Mouse (Mus musculus) erythroblast, embryonic 14.5 days (primary cell): Measurements from ENCODE around the gene Smarcc1. TPM values are rescaled to one million over a fixed set of nuclear protein-coding genes. Genes with fewer than 3 reads are reported as not detected.

Experiments used
- H3K27me3 ChIP-seq: 2 replicates; pipeline ENCODE4 v1.6.1; 2012; ENCODE audit warnings: inconsistent platforms; ENCODE audit not compliant: control insufficient read depth
- H3K36me3 ChIP-seq: 2 replicates; pipeline ENCODE4 v1.6.1; 2012; ENCODE audit warnings: mild to moderate bottlenecking, inconsistent platforms; ENCODE audit not compliant: control insufficient read depth
- H3K4me1 ChIP-seq: 2 replicates; pipeline ENCODE4 v1.6.1; 2012; ENCODE audit warnings: inconsistent platforms; ENCODE audit not compliant: control insufficient read depth
- H3K4me3 ChIP-seq: replicated peaks from 2 replicates; pipeline ENCODE3; 2012; ENCODE audit warnings: moderate library complexity, mild to moderate bottlenecking, inconsistent platforms
- H3K9me3 ChIP-seq: 2 replicates; pipeline ENCODE4 v1.6.1; 2012; ENCODE audit warnings: low read length, inconsistent platforms, mixed read lengths; ENCODE audit not compliant: control insufficient read depth
- GATA1 ChIP-seq: IDR thresholded peaks from 2 replicates; pipeline ENCODE4 v1.6.1; 2012; ENCODE audit warnings: low read length, inconsistent platforms, mixed read lengths
- TAL1 ChIP-seq: IDR thresholded peaks from 3 replicates; pipeline ENCODE4 v1.6.1; 2012; ENCODE audit warnings: low read length, inconsistent platforms, mixed read lengths
- polyA plus RNA-seq: library from polyadenylated mRNA; stranded (reverse); fragments of >175 nt; gene quantifications from 2 replicates; pipeline ENCODE4 v1.2.3, GENCODE M21; 2012

Gene Smarcc1
- polyA plus RNA-seq, 1 experiment = 3.9 TPM

DNA sequence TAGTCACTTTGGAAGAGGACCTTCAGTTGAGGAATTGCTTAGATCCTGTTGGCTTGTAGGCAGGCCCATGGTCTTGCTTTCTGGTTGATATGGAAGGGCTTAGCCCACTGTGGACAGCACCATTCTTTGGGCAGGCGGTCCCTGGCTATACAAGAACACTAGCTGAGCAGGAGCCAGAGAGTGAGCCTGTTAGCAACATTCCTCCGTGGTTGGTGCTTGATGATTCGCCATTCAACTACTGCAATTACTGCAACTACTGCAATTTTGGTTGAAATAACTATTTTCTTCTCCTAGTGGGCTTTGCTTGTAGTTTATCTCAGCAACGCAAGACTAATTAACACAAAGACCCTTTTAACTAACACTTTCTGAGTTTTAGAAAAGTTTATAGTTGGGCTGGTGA lies 108.7 kb downstream of the Smarcc1 start:
- Histone ChIP-seq H3K27me3 (no peaks in the 10 kb centered on the region), H3K4me1 (no peaks in the 10 kb centered on the region), H3K36me3 (peaks cover 84% of the 10 kb centered on the region), H3K4me3 (no peak overlapping the region), H3K9me3 (no peaks in the 10 kb centered on the region)
- no peak for TF ChIP-seq TAL1
- TF ChIP-seq GATA1 = no peak

DNA sequence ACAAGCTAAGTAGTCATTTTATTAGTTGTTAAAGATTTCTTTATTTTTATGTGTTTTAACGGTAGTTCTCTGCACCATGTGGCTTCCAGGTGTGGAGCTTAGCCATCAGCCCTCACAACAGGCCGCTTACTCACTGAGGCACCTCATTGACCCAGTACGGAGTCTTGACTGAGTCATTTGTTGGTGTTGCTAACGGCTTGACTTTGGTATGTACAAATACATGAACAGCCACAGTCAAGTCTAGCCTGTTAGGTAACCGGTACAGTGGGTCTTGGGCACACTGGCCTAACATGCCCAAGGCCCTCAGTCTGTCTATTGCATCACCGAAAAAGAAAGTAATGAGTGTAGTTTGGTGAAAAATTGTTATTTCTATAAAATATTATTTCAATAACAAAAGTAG lies 111.2 kb downstream of the Smarcc1 start:
- Histone ChIP-seq H3K9me3 (no peaks in the 10 kb centered on the region), H3K4me1 (no peaks in the 10 kb centered on the region), H3K4me3 (no peak overlapping the region), H3K27me3 (no peaks in the 10 kb centered on the region), H3K36me3 (peaks cover 77% of the 10 kb centered on the region)
- TF ChIP-seq GATA1 = no peak

DNA sequence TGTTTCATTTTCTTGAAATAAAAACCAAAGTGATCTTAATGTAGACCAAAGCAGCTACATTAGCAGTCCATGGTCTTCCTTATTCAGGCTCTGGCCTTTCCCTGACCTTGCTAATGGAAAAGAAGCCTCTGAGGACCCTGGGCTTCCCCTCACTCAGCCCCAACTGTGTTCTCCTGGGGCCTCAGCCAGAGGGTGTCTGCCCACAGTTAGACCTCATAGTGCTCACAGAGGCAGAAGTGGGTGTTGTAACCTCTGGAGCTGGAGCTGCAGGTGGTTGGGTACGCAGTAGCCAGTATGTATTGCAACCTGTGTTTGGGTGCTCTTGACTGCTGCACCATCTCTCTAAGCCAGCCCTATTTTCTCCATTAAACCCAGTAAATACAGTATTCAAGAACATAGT lies 111.6 kb downstream of the Smarcc1 start:
- Histone ChIP-seq H3K4me1 (no peaks in the 10 kb centered on the region), H3K36me3 (peaks cover 76% of the 10 kb centered on the region), H3K9me3 (no peaks in the 10 kb centered on the region), H3K27me3 (no peaks in the 10 kb centered on the region), H3K4me3 (no peak overlapping the region)
- no peak for TF ChIP-seq GATA1
- TF ChIP-seq TAL1 = no peak

GRCm38 (mm10) chr9:110229566-110230248 lies 112.2 kb downstream of the Smarcc1 start:
- H3K4me1 ChIP-seq = peaks cover 3% of the 10 kb centered on the region
- no peaks in the 10 kb centered on the region for H3K9me3 ChIP-seq
- H3K4me3 ChIP-seq = no peak overlapping the region
- TF ChIP-seq TAL1 = no peak
- no peak for TF ChIP-seq GATA1
- H3K27me3 ChIP-seq = no peaks in the 10 kb centered on the region
- peaks cover 76% of the 10 kb centered on the region for H3K36me3 ChIP-seq

GRCm38 (mm10) chr9:110230395-110231071 lies 113.0 kb downstream of the Smarcc1 start:
- Histone ChIP-seq H3K4me3 (no peak overlapping the region), H3K9me3 (no peaks in the 10 kb centered on the region), H3K4me1 (peaks cover 7% of the 10 kb centered on the region), H3K27me3 (no peaks in the 10 kb centered on the region), H3K36me3 (peaks cover 80% of the 10 kb centered on the region)
- no peak for TF ChIP-seq TAL1
- no peak for TF ChIP-seq GATA1

DNA sequence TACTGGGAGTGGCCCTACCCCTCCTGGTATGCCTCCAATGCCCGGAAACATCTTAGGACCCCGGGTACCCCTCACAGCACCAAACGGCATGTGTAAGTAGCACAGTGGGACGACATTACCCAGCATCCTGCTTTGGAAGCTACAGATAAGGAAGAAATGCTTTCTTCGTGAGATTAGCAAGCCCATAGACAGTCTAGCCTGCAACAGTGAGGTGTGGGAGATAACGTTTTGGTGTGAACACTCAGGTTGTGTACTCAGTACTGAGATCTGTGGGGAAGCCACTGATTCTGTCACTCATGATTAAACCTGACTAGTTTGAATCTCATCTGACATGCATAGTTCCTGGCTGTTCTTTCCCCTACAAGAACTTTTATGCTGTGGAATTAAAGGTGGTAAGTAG lies 117.5 kb downstream of the Smarcc1 start:
- Histone ChIP-seq H3K4me3 (no peak overlapping the region), H3K36me3 (peaks cover 81% of the 10 kb centered on the region), H3K27me3 (no peaks in the 10 kb centered on the region), H3K4me1 (peaks cover 7% of the 10 kb centered on the region), H3K9me3 (no peaks in the 10 kb centered on the region)
- TF ChIP-seq GATA1 = no peak
- no peak for TF ChIP-seq TAL1

DNA sequence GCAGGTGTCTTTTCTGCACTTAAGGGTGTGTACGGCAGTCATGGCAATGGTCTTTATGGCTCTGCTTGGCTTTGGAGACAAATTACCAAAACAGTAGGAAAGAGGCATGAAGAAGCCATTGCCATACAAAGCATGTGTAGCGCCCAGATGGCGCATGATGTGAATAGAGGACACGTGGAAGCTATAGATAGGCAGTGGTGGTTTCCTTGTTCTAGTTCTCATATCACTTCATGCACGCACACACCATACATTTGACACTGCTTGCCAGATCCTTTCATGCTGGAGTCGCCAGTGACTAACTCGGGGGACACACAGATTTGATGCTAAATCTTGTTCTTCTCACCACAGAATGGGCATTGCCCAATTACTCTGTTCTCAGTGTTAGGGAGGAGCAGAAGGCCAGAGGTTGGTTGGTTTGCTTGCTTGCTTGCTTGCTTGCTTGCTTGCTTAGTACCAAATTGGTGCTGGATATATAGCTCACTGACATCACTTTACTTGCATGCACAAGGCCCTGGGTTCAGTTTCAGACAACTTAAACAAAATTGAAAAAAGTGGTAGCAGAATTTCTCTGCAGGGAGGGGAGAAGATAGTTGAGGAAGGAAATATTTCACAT lies 125.8 kb downstream of the Smarcc1 start, which contains the start of gene Cspg5:
Gene Cspg5, plus strand, starts transcription at position 563 of the 613 bp plus-strand sequence.
- Histone ChIP-seq H3K36me3 (peaks cover 21% of the 10 kb centered on the region), H3K9me3 (no peaks in the 10 kb centered on the region)
- TF ChIP-seq TAL1 (no peak), GATA1 (no peak)

DNA sequence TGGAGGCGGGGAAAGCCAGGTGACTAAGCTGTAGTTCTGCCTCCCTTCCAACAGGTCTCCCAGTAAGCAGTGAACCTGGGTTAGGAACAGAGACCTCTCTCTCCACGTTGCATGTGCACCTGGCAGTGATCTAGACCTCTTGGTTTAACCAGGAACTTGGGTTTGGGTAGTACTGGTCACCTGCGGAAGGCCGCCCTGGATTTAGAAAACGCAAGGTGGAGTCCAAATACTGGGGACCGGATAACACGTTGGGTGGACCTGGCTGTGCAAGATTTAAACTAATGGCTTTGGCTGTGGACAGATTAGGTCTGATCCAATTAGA lies 127.0 kb downstream of the Smarcc1 start:
- Histone ChIP-seq H3K4me3 (no peak overlapping the region), H3K36me3 (peaks cover 13% of the 10 kb centered on the region), H3K4me1 (peaks cover 18% of the 10 kb centered on the region), H3K27me3 (peaks cover 43% of the 10 kb centered on the region), H3K9me3 (no peaks in the 10 kb centered on the region)
- TF ChIP-seq TAL1 (no peak), GATA1 (no peak)

More for the DNA sequence above, 125.8 kb downstream of the Smarcc1 start, which contains the start of gene Cspg5:
- peaks cover 43% of the 10 kb centered on the region for H3K27me3 ChIP-seq
- peaks cover 18% of the 10 kb centered on the region for H3K4me1 ChIP-seq
- H3K4me3 ChIP-seq = no peak within 1 kb of the TSS

GRCm38 (mm10) chr9:110244889-110245589 lies 127.5 kb downstream of the Smarcc1 start:
- Histone ChIP-seq H3K4me3 (peak overlapping the region; percentile 54), H3K27me3 (peaks cover 46% of the 10 kb centered on the region), H3K4me1 (peaks cover 18% of the 10 kb centered on the region)

More at GRCm38 (mm10) chr9:110244889-110245589, 127.5 kb downstream of the Smarcc1 start:
- no peaks in the 10 kb centered on the region for H3K9me3 ChIP-seq
- TF ChIP-seq TAL1 (no peak), GATA1 (no peak)
- H3K36me3 ChIP-seq = peaks cover 11% of the 10 kb centered on the region
